Mouse (Mus musculus) CH12.LX (cell line): Measurements from ENCODE around the gene Lin28a.

Source experiments
- CTCF ChIP-seq, 2 experiments: IDR thresholded peaks in 1 of 2; conservative IDR thresholded peaks in 1 of 2; 2 replicates each; pipeline ENCODE4 v1.5.1; 2011 to 2012; ENCODE audit warnings: low read depth in 2 of 2, low read length in 2 of 2, improper control_type of control experiment in 1 of 2, inconsistent platforms in 1 of 2, mild to moderate bottlenecking in 1 of 2, moderate library complexity in 1 of 2
- E2F4 ChIP-seq: IDR thresholded peaks from 2 replicates; pipeline ENCODE4 v1.6.1; 2011; ENCODE audit warnings: low read depth, low read length, improper control_type of control experiment; ENCODE audit not compliant: insufficient replicate concordance
- EP300 ChIP-seq: IDR thresholded peaks from 2 replicates; pipeline ENCODE4 v1.6.1; 2011; ENCODE audit warnings: low read length, improper control_type of control experiment
- NELFE ChIP-seq: IDR thresholded peaks from 2 replicates; pipeline ENCODE4 v1.6.1; 2011; ENCODE audit warnings: low read depth, low read length, improper control_type of control experiment
- POLR2A ChIP-seq: IDR thresholded peaks from 2 replicates; pipeline ENCODE4 v1.6.1; 2011; ENCODE audit warnings: low read depth, mild to moderate bottlenecking, improper control_type of control experiment, low read length
- ZKSCAN1 ChIP-seq: IDR thresholded peaks from 2 replicates; pipeline ENCODE4 v1.6.1; 2012; ENCODE audit warnings: low read depth, inconsistent platforms, low read length, improper control_type of control experiment, borderline replicate concordance
- ZMIZ1 ChIP-seq: IDR thresholded peaks from 2 replicates; pipeline ENCODE4 v1.6.1; 2012; ENCODE audit warnings: low read depth, mild to moderate bottlenecking, inconsistent platforms, low read length, improper control_type of control experiment

GRCm38 (mm10) chr4:133971741-133972140 is 46.9 kb downstream of the Lin28a start:
- TF ChIP-seq POLR2A = no peak
- no peak for TF ChIP-seq CTCF (conservative IDR thresholded peaks at IDR 0.05 in 1 of 2, IDR thresholded peaks at IDR 0.05 in 1 of 2; ENCODE audit: low read depth in 2 of 2, low read length in 2 of 2)
- no peak for TF ChIP-seq ZKSCAN1
- no peak for TF ChIP-seq E2F4
- no peak for TF ChIP-seq ZMIZ1
- TF ChIP-seq NELFE = no peak
- TF ChIP-seq EP300 = no peak
